In the genomic region with DNA sequence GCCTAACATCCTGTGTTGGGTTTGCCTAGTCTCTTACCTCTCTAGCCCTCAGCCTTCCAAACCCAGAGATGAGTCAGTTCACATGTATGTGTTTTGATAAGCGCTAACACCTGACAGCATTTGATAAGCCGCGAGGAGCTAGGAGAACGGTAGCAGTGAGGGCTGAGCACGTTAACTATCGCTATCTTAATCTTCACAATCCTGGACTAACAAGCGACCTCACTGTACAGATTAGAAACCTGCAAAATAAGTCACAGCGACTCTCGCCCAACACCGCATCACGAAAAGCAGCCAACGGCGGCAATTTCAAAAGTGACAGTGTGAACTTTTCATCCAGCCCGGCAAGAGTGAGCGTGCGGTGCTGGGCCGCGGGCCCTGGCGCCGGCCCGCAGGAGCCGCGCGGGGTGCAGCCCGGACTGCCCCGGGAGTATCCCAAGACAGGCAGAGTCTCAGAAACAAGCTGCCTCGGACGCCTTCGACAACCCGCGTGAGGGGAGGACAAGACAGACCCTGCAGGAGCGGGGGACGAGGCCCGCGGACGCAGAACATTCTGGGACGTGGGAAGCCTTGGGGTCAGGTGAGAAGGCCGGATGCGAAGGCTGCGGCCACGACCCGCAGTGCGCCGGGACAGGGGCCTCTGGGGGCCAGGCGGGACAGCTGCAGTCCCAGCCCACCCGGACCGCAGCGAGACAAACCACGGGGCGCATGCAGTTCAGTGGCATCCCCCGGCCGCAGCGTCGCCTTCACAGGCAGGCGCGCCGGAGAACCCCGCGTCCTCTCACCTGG, we compare ENCODE assay signal across 8 mouse cellular contexts. TPM values are rescaled to one million over a fixed set of nuclear protein-coding genes. Genes with fewer than 3 reads are reported as not detected.
DNase-seq lines count a peak whose midpoint lies in the region; ATAC-seq lines count a peak whose summit lies in the region.

No protein-coding gene starts in this region.

- ATAC-seq in heart, embryonic 11.5 days (replicated peaks; ENCODE audit: insufficient number of reproducible peaks, low FRiP score, low TSS enrichment): peak; percentile 65
- peak; percentile 86 for ATAC-seq in hindbrain, embryonic 15.5 days (ENCODE audit: low FRiP score, low read depth)
- ATAC-seq in megakaryocyte progenitor cell, adult 5-6 weeks (replicated peaks; ENCODE audit: poor library complexity): peak; percentile 54

- no peak for DNase-seq in heart, adult 11 months
- DNase-seq in CD4-positive, CD25-positive, alpha-beta regulatory T cell, adult 2 months (ENCODE audit: low read depth, low spot score): peak; percentile 82
- DNase-seq in c-Kit-positive CD71-positive TER-119-positive erythroid progenitor cells, embryonic 14.5 days (ENCODE audit: low spot score): peak; percentile 85
- no peak for DNase-seq in adrenal gland, postnatal 36 days
- no peak for DNase-seq in ovary, adult 18-20 months (ENCODE audit: low spot score)

- H3K4me3 ChIP-seq in heart, embryonic 11.5 days (ENCODE audit: low read depth, low read length): peak overlapping the region; percentile 88
- H3K4me3 ChIP-seq in hindbrain, embryonic 15.5 days: peak overlapping the region; percentile 88

- H3K9me3 ChIP-seq in heart, embryonic 11.5 days (replicated peaks; ENCODE audit: control insufficient read depth, low read length): no peaks in the 10 kb centered on the region
- H3K9me3 ChIP-seq in hindbrain, embryonic 15.5 days: no peaks in the 10 kb centered on the region

- H3K4me1 ChIP-seq in heart, embryonic 11.5 days (ENCODE audit: control insufficient read depth, insufficient read depth, low read length): peaks cover 8% of the 10 kb centered on the region; the same call in 1 of the 2 replicates
- H3K4me1 ChIP-seq in hindbrain, embryonic 15.5 days (replicated peaks): peaks cover 21% of the 10 kb centered on the region

- H3K4me2 ChIP-seq in heart, embryonic 11.5 days: peak overlapping the region; percentile 83
- H3K4me2 ChIP-seq in hindbrain, embryonic 15.5 days: peak overlapping the region; percentile 81

- no peaks in the 10 kb centered on the region for H3K36me3 ChIP-seq in heart, embryonic 11.5 days (ENCODE audit: control insufficient read depth, insufficient read depth, low read length)
- H3K36me3 ChIP-seq in hindbrain, embryonic 15.5 days: peaks cover 9% of the 10 kb centered on the region

- peak overlapping the region; percentile 82 for H3K9ac ChIP-seq in heart, embryonic 11.5 days (ENCODE audit: low read depth, low read length)
- peak overlapping the region; percentile 88 for H3K9ac ChIP-seq in hindbrain, embryonic 15.5 days

- under 1% methylated on average over 59 of the region's 59 CpGs for WGBS in heart, embryonic 11.5 days (ENCODE audit: insufficient replicate concordance)
- 1% methylated on average over 59 of the region's 59 CpGs for WGBS in hindbrain, embryonic 15.5 days

- no peaks in the 10 kb centered on the region for H3K27me3 ChIP-seq in heart, embryonic 11.5 days (ENCODE audit: control insufficient read depth, insufficient read depth, low read length)
- no peaks in the 10 kb centered on the region for H3K27me3 ChIP-seq in hindbrain, embryonic 15.5 days

- peak overlapping the region; percentile 97 for H3K27ac ChIP-seq in heart, embryonic 11.5 days (ENCODE audit: low read depth, low read length)
- H3K27ac ChIP-seq in hindbrain, embryonic 15.5 days (replicated peaks): peak overlapping the region; percentile 85

RNA-seq across cellular contexts. Expression of a gene that starts 0.5 kb away (rescaled TPM):
- 54.4 and 58.4 TPM in 2 replicates for polyA plus RNA-seq in heart, embryonic 11.5 days (2014; fragmentation: Nextera tagmentation; extraction: Ambion mirVana)
- polyA plus RNA-seq in hindbrain, embryonic 15.5 days (2015; fragmentation: Nextera tagmentation; extraction: Ambion mirVana): 56.0 and 57.0 TPM in 2 replicates
- total RNA-seq in megakaryocyte progenitor cell, adult 5-6 weeks (2015): 11.0 and 14.9 TPM in 2 replicates
- 11.6 and 13.8 TPM in 2 replicates for total RNA-seq in megakaryocyte progenitor cell, adult 5-6 weeks (2017)
- total RNA-seq in adrenal gland, postnatal 36 days (2021): 10 to 100 TPM; 42.5 to 44.1 TPM

RNA-seq across cellular contexts. Expression of a gene that starts 48.9 kb away (rescaled TPM):
- 60.4 and 64.4 TPM in 2 replicates for polyA plus RNA-seq in heart, embryonic 11.5 days (2014; fragmentation: Nextera tagmentation; extraction: Ambion mirVana)
- polyA plus RNA-seq in hindbrain, embryonic 15.5 days (2015; fragmentation: Nextera tagmentation; extraction: Ambion mirVana): 119 TPM in 2 replicates
- 12.8 and 18.9 TPM in 2 replicates for total RNA-seq in megakaryocyte progenitor cell, adult 5-6 weeks (2015)
- total RNA-seq in megakaryocyte progenitor cell, adult 5-6 weeks (2017): 20.7 and 24.9 TPM in 2 replicates
- total RNA-seq in adrenal gland, postnatal 36 days (2021): 10 to 100 TPM; 55.9 to 86.3 TPM

Comparison
In these comparisons a context has a peak if more than half of its experiments do, and no peak if none do; other contexts are left out.
1. DNase-seq: peak in CD4-positive, CD25-positive, alpha-beta regulatory T cell, adult 2 months (single experiment) and c-Kit-positive CD71-positive TER-119-positive erythroid progenitor cells, embryonic 14.5 days (single experiment); none in heart, adult 11 months (single experiment), adrenal gland, postnatal 36 days (0 of 2) and ovary, adult 18-20 months (single experiment).
2. Peak in every context shown above with its lines, with median percentiles within 50 percentile points of each other: ATAC-seq.